Mouse (Mus musculus) erythroblast, embryonic 14.5 days (primary cell): ENCODE measurements around the gene Reg2.

Experiments used
- GATA1 ChIP-seq: IDR thresholded peaks from 2 replicates; pipeline ENCODE4 v1.6.1; 2012; ENCODE audit warnings: low read length, inconsistent platforms, mixed read lengths
- TAL1 ChIP-seq: IDR thresholded peaks from 3 replicates; pipeline ENCODE4 v1.6.1; 2012; ENCODE audit warnings: low read length, inconsistent platforms, mixed read lengths

DNA sequence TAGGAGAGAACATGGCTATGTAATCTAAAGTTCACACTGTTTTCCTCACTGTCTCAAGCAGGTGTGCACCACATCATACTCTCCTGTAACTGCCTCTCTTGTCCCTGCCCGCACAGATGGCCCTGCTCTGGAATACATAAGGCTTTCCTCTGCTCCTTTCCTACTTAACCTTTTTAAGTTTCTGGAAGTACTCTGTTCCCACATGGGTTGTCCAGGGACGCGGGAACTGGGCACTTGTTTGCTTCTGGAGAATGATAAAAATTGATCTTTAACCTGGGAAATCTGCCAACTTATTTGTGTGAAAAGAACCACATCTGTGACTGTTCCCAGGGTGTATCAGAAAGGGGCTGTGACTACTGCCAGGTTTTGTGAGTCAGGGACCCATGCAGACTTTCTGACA, 30.1 kb downstream of the Reg2 start:
- TF ChIP-seq GATA1 (no peak), TAL1 (no peak)
